Mouse (Mus musculus) forebrain, embryonic 12.5 days (tissue): ENCODE data around the gene Cryba4. TPM values are rescaled to one million over a fixed set of nuclear protein-coding genes. Genes with fewer than 3 reads are reported as not detected.

Source experiments
- ATAC-seq: fragments of 200-750 bp; cut with Nextera tagmentation; 2 replicates; pipeline ENCODE4 v1.8.0; 2017; ENCODE audit warnings: moderate TSS enrichment; ENCODE audit not compliant: low FRiP score
- H3K27ac ChIP-seq: fragments of 300-500 bp; sonication (generic); 2 replicates; pipeline ENCODE4 v1.5.1; 2016; ENCODE audit warnings: mild to moderate bottlenecking
- H3K27me3 ChIP-seq: fragments of 300-500 bp; sonication (generic); 2 replicates; pipeline ENCODE4 v1.6.1; 2016; ENCODE audit warnings: mild to moderate bottlenecking
- H3K36me3 ChIP-seq: fragments of 300-500 bp; sonication (generic); replicated peaks from 2 replicates; pipeline ENCODE4 v1.6.1; 2016; ENCODE audit warnings: mild to moderate bottlenecking
- H3K4me1 ChIP-seq: fragments of 300-500 bp; sonication (generic); 2 replicates; pipeline ENCODE4 v1.6.1; 2016
- H3K4me2 ChIP-seq: fragments of 300-500 bp; sonication (generic); 2 replicates; pipeline ENCODE4 v1.6.1; 2016; ENCODE audit warnings: mild to moderate bottlenecking, moderate library complexity
- H3K4me3 ChIP-seq: fragments of 300-500 bp; sonication (generic); replicated peaks from 2 replicates; pipeline ENCODE4 v1.5.1; 2016; ENCODE audit warnings: mild to moderate bottlenecking
- H3K9ac ChIP-seq: fragments of 300-500 bp; sonication (generic); 2 replicates; pipeline ENCODE4 v1.6.1; 2016; ENCODE audit warnings: mild to moderate bottlenecking
- H3K9me3 ChIP-seq: fragments of 300-500 bp; sonication (generic); 2 replicates; pipeline ENCODE4 v1.6.1; 2016
- WGBS: fragments of 180-500 bp; shearing (Covaris S2); methylation state at CpG from one replicate; pipeline ENCODE4 v1.1.7; 2016; 5-methylcytosine and 5-hydroxymethylcytosine counted together
- polyA plus RNA-seq: library from polyadenylated mRNA; unstranded; fragments of >200 nt; fragmentation: Nextera tagmentation; extraction: Ambion mirVana; gene quantifications from 2 replicates; pipeline ENCODE4 v1.2.1, GENCODE M21; 2016

Gene Cryba4
- polyA plus RNA-seq, 1 experiment from 2014 or later, result 1.2 TPM

- peak overlapping the region; percentile 69; the same call in 1 of the 2 replicates for H3K27ac ChIP-seq
- ATAC-seq, result no peak
These were observed 11.6 kb downstream of the Cryba4 start for GRCm38 (mm10) chr5:112240761-112241160.

GRCm38 (mm10) chr5:112238781-112239482 lies 13.4 kb downstream of the Cryba4 start:
- Histone ChIP-seq H3K4me2 (no peak overlapping the region), H3K9ac (no peak overlapping the region), H3K27me3 (no peaks in the 10 kb centered on the region), H3K9me3 (no peaks in the 10 kb centered on the region), H3K4me3 (no peak overlapping the region), H3K4me1 (peaks cover 59% of the 10 kb centered on the region), H3K36me3 (no peaks in the 10 kb centered on the region), H3K27ac (peak overlapping the region; percentile 97)
- 62% methylated on average over 3 of the region's 3 CpGs for WGBS
- peak; percentile 28; the same call in 1 of the 2 replicates for ATAC-seq

More at GRCm38 (mm10) chr5:112240761-112241160, 11.6 kb downstream of the Cryba4 start:
- no peaks in the 10 kb centered on the region for H3K9me3 ChIP-seq
- H3K4me2 ChIP-seq, result peak overlapping the region; percentile 31
- no peaks in the 10 kb centered on the region for H3K36me3 ChIP-seq
- H3K9ac ChIP-seq, result no peak overlapping the region
- 3% methylated on average over 10 of the region's 10 CpGs for WGBS
- peaks cover 59% of the 10 kb centered on the region for H3K4me1 ChIP-seq
- no peaks in the 10 kb centered on the region for H3K27me3 ChIP-seq
- no peak overlapping the region for H3K4me3 ChIP-seq

GRCm38 (mm10) chr5:112237866-112238570 lies 14.3 kb downstream of the Cryba4 start:
- Histone ChIP-seq H3K4me3 (peak overlapping the region; percentile 23; the same call in 1 of the 2 replicates), H3K4me2 (peak overlapping the region; percentile 43)
- ATAC-seq, result peak; percentile 30

GRCm38 (mm10) chr5:112237439-112237838 lies 14.9 kb downstream of the Cryba4 start:
- 0% methylated on average over 16 of the region's 16 CpGs for WGBS
- ATAC-seq, result peak; percentile 84
- H3K4me1 ChIP-seq, result peaks cover 59% of the 10 kb centered on the region
- H3K4me2 ChIP-seq, result peak overlapping the region; percentile 43
- no peaks in the 10 kb centered on the region for H3K9me3 ChIP-seq
- peak overlapping the region; percentile 23 for H3K4me3 ChIP-seq
- H3K27me3 ChIP-seq, result no peaks in the 10 kb centered on the region
- H3K9ac ChIP-seq, result peak overlapping the region; percentile 51
- no peaks in the 10 kb centered on the region for H3K36me3 ChIP-seq
- H3K27ac ChIP-seq, result peak overlapping the region; percentile 97

More at GRCm38 (mm10) chr5:112237866-112238570, 14.3 kb downstream of the Cryba4 start:
- WGBS, result 46% methylated on average over 9 of the region's 9 CpGs
- H3K9me3 ChIP-seq, result no peaks in the 10 kb centered on the region
- H3K9ac ChIP-seq, result peak overlapping the region; percentile 51; the same call in 1 of the 2 replicates
- peaks cover 59% of the 10 kb centered on the region for H3K4me1 ChIP-seq
- H3K36me3 ChIP-seq, result no peaks in the 10 kb centered on the region
- H3K27ac ChIP-seq, result peak overlapping the region; percentile 97
- no peaks in the 10 kb centered on the region for H3K27me3 ChIP-seq

- Histone ChIP-seq H3K4me2 (peak overlapping the region; percentile 43), H3K9me3 (no peaks in the 10 kb centered on the region), H3K9ac (peak overlapping the region; percentile 51), H3K4me3 (no peak overlapping the region), H3K27ac (peak overlapping the region; percentile 97), H3K36me3 (no peaks in the 10 kb centered on the region), H3K4me1 (peaks cover 53% of the 10 kb centered on the region), H3K27me3 (no peaks in the 10 kb centered on the region)
- whole genome bisulfite sequencing, result 73% methylated on average over 2 of the region's 2 CpGs
- ATAC-seq, result no peak
These were observed 15.7 kb downstream of the Cryba4 start for GRCm38 (mm10) chr5:112236631-112237030.

GRCm38 (mm10) chr5:112235806-112236205 lies 16.5 kb downstream of the Cryba4 start:
- peak overlapping the region; percentile 97 for H3K27ac ChIP-seq
- H3K4me3 ChIP-seq, result no peak overlapping the region
- WGBS, result 68% methylated on average over 5 of the region's 5 CpGs
- H3K27me3 ChIP-seq, result no peaks in the 10 kb centered on the region
- no peak overlapping the region for H3K9ac ChIP-seq
- H3K9me3 ChIP-seq, result no peaks in the 10 kb centered on the region
- ATAC-seq, result no peak
- H3K36me3 ChIP-seq, result no peaks in the 10 kb centered on the region
- H3K4me2 ChIP-seq, result no peak overlapping the region
- H3K4me1 ChIP-seq, result peaks cover 56% of the 10 kb centered on the region

- under 1% methylated on average over 57 of the region's 57 CpGs for WGBS
- H3K36me3 ChIP-seq, result peaks cover 22% of the 10 kb centered on the region
- H3K4me1 ChIP-seq, result peaks cover 57% of the 10 kb centered on the region
- peak overlapping the region; percentile 95 for H3K9ac ChIP-seq
- H3K9me3 ChIP-seq, result no peaks in the 10 kb centered on the region
- H3K4me2 ChIP-seq, result peak overlapping the region; percentile 83
- H3K27ac ChIP-seq, result peak overlapping the region; percentile 98
- ATAC-seq, result peak; percentile 80
- H3K27me3 ChIP-seq, result no peaks in the 10 kb centered on the region
- H3K4me3 ChIP-seq, result peak overlapping the region; percentile 74
These were observed 23.9 kb downstream of the Cryba4 start for GRCm38 (mm10) chr5:112228240-112229076.

GRCm38 (mm10) chr5:112227898-112228239 lies 24.4 kb downstream of the Cryba4 start:
- Histone ChIP-seq H3K27ac (peak overlapping the region; percentile 98), H3K9me3 (no peaks in the 10 kb centered on the region), H3K27me3 (no peaks in the 10 kb centered on the region), H3K4me3 (peak overlapping the region; percentile 74), H3K4me1 (peaks cover 63% of the 10 kb centered on the region), H3K9ac (peak overlapping the region; percentile 95), H3K4me2 (peak overlapping the region; percentile 83), H3K36me3 (peaks cover 28% of the 10 kb centered on the region)
- no peak for ATAC-seq
- WGBS, result under 1% methylated on average over 13 of the region's 13 CpGs

GRCm38 (mm10) chr5:112227354-112227753 lies 25.0 kb downstream of the Cryba4 start:
- Histone ChIP-seq H3K4me2 (peak overlapping the region; percentile 83), H3K4me3 (peak overlapping the region; percentile 74), H3K27ac (peak overlapping the region; percentile 98), H3K9me3 (no peaks in the 10 kb centered on the region), H3K36me3 (peaks cover 33% of the 10 kb centered on the region), H3K4me1 (peaks cover 68% of the 10 kb centered on the region), H3K9ac (peak overlapping the region; percentile 95), H3K27me3 (no peaks in the 10 kb centered on the region)
- under 1% methylated on average over 30 of the region's 30 CpGs for WGBS
- ATAC-seq, result 0 out of 2 replicates have a peak, but pooled peaks have one; percentile 8

GRCm38 (mm10) chr5:112225591-112225990 lies 26.7 kb downstream of the Cryba4 start:
- Histone ChIP-seq H3K9me3 (no peaks in the 10 kb centered on the region), H3K9ac (peak overlapping the region; percentile 95), H3K4me1 (peaks cover 78% of the 10 kb centered on the region), H3K4me2 (peak overlapping the region; percentile 83), H3K27ac (peak overlapping the region; percentile 98), H3K4me3 (peak overlapping the region; percentile 74), H3K27me3 (no peaks in the 10 kb centered on the region), H3K36me3 (peaks cover 50% of the 10 kb centered on the region)
- 0 out of 2 replicates have a peak, but pooled peaks have one; percentile 5 for ATAC-seq
- WGBS, result 13% methylated on average over 6 of the region's 6 CpGs

GRCm38 (mm10) chr5:112220203-112220602 lies 32.1 kb downstream of the Cryba4 start:
- no peak for ATAC-seq
- Histone ChIP-seq H3K36me3 (peaks cover 78% of the 10 kb centered on the region), H3K4me1 (peaks cover 97% of the 10 kb centered on the region), H3K4me2 (no peak overlapping the region), H3K27ac (peak overlapping the region; percentile 57), H3K4me3 (no peak overlapping the region), H3K9me3 (no peaks in the 10 kb centered on the region), H3K9ac (peak overlapping the region; percentile 21; the same call in 1 of the 2 replicates), H3K27me3 (no peaks in the 10 kb centered on the region)
- 89% methylated on average over 8 of the region's 8 CpGs for WGBS

- peak overlapping the region; percentile 57 for H3K27ac ChIP-seq
- H3K4me2 ChIP-seq, result no peak overlapping the region
- H3K27me3 ChIP-seq, result no peaks in the 10 kb centered on the region
- H3K9me3 ChIP-seq, result no peaks in the 10 kb centered on the region
- no peak overlapping the region for H3K4me3 ChIP-seq
- 29% methylated on average over 1 of the region's 1 CpGs for WGBS
- H3K9ac ChIP-seq, result no peak overlapping the region
- peaks cover 70% of the 10 kb centered on the region for H3K36me3 ChIP-seq
- ATAC-seq, result no peak
- peaks cover 97% of the 10 kb centered on the region for H3K4me1 ChIP-seq
These were observed 32.9 kb downstream of the Cryba4 start for GRCm38 (mm10) chr5:112219398-112219797.
